Mouse (Mus musculus) MEL (cell line): Measurements from ENCODE around the gene Sult5a1. TPM values are rescaled to one million over a fixed set of nuclear protein-coding genes. Genes with fewer than 3 reads are reported as not detected.

Experiments used
- DNase-seq: peaks from one replicate; pipeline ENCODE4 v3.0.0; 2011; ENCODE audit warnings: low read depth, low spot score
- H3K27ac ChIP-seq: 2 replicates; pipeline ENCODE4 v1.5.1; 2012; ENCODE audit warnings: low read depth, mild to moderate bottlenecking, control low read depth, low read length, moderate library complexity; ENCODE audit not compliant: control insufficient read depth
- H3K27me3 ChIP-seq, 2 experiments: fragments of 150-350 bp in 1 of 2; sonication (generic) in 1 of 2; 2 replicates each; pipeline ENCODE4 v1.6.1; 2012; ENCODE audit warnings: low read length in 2 of 2, mild to moderate bottlenecking in 2 of 2, improper control_type of control experiment in 1 of 2, moderate library complexity in 1 of 2; ENCODE audit not compliant: insufficient read depth in 2 of 2, control insufficient read depth in 1 of 2
- H3K36me3 ChIP-seq, 2 experiments: 2 replicates each; pipeline ENCODE4 v1.6.1; 2012 to 2014; ENCODE audit warnings: low read length in 2 of 2, improper control_type of control experiment in 1 of 2, inconsistent platforms in 1 of 2, mild to moderate bottlenecking in 1 of 2; ENCODE audit not compliant: insufficient read depth in 2 of 2, control insufficient read depth in 1 of 2
- H3K4me1 ChIP-seq, 2 experiments: fragments of 150-350 bp in 1 of 2; sonication (generic) in 1 of 2; 2 replicates each; pipeline ENCODE4 v1.6.1; 2012; ENCODE audit warnings: low read length in 2 of 2, improper control_type of control experiment in 1 of 2, mild to moderate bottlenecking in 1 of 2; ENCODE audit not compliant: insufficient read depth in 2 of 2, control insufficient read depth in 1 of 2
- H3K4me3 ChIP-seq, 2 experiments: fragments of 150-350 bp in 1 of 2; sonication (generic) in 1 of 2; 2 replicates each; pipeline ENCODE4 v1.5.1; 2012; ENCODE audit warnings: low read depth in 2 of 2, low read length in 2 of 2, mild to moderate bottlenecking in 2 of 2, moderate library complexity in 2 of 2, control low read depth in 1 of 2, improper control_type of control experiment in 1 of 2; ENCODE audit not compliant: control insufficient read depth in 1 of 2, insufficient read depth in 1 of 2
- H3K79me2 ChIP-seq: 2 replicates; pipeline ENCODE4 v1.6.1; 2012; ENCODE audit warnings: mild to moderate bottlenecking, low read length, moderate library complexity; ENCODE audit not compliant: control insufficient read depth, poor library complexity, insufficient read depth
- H3K9ac ChIP-seq: 2 replicates; pipeline ENCODE4 v1.6.1; 2012; ENCODE audit warnings: low read depth, mild to moderate bottlenecking, control low read depth, low read length, moderate library complexity; ENCODE audit not compliant: control insufficient read depth, poor library complexity, severe bottlenecking
- H3K9me3 ChIP-seq: fragments of 150-350 bp; sonication (generic); replicated peaks from 2 replicates; pipeline ENCODE4 v1.6.1; 2012; ENCODE audit warnings: mild to moderate bottlenecking, low read length, improper control_type of control experiment, moderate library complexity; ENCODE audit not compliant: insufficient read depth
- CTCF ChIP-seq, 3 experiments: IDR thresholded peaks in 2 of 3; conservative IDR thresholded peaks in 1 of 3; 2 replicates each; pipeline ENCODE4 v1.5.1; 2011 to 2012; ENCODE audit warnings: low read length in 3 of 3, low read depth in 2 of 3, mild to moderate bottlenecking in 2 of 3, improper control_type of control experiment in 1 of 3, inconsistent platforms in 1 of 3, mixed read lengths in 1 of 3, moderate library complexity in 1 of 3; ENCODE audit not compliant: control insufficient read depth in 1 of 3, insufficient read depth in 1 of 3, poor library complexity in 1 of 3, severe bottlenecking in 1 of 3
- ELF1 ChIP-seq: IDR thresholded peaks from 2 replicates; pipeline ENCODE4 v1.6.1; 2014; ENCODE audit warnings: low read depth, mild to moderate bottlenecking, inconsistent platforms, low read length, improper control_type of control experiment, moderate library complexity
- GATA1 ChIP-seq: IDR thresholded peaks from 2 replicates; pipeline ENCODE4 v1.6.1; 2011; ENCODE audit warnings: low read depth, low read length, improper control_type of control experiment
- RAD21 ChIP-seq: IDR thresholded peaks from 2 replicates; pipeline ENCODE4 v1.6.1; 2011; ENCODE audit warnings: mild to moderate bottlenecking, low read depth, low read length, improper control_type of control experiment
- SMC3 ChIP-seq: IDR thresholded peaks from 2 replicates; pipeline ENCODE4 v1.6.1; 2011; ENCODE audit warnings: low read depth, low read length, improper control_type of control experiment
- TBP ChIP-seq: IDR thresholded peaks from 2 replicates; pipeline ENCODE4 v1.8.0; 2011; ENCODE audit warnings: low read depth, low read length, improper control_type of control experiment
- TCF12 ChIP-seq: IDR thresholded peaks from 2 replicates; pipeline ENCODE4 v1.6.1; 2014; ENCODE audit warnings: low read depth, mild to moderate bottlenecking, inconsistent platforms, low read length, improper control_type of control experiment, moderate library complexity
- UBTF ChIP-seq: IDR thresholded peaks from 2 replicates; pipeline ENCODE4 v1.6.1; 2012; ENCODE audit warnings: low read depth, mild to moderate bottlenecking, inconsistent platforms, low read length, improper control_type of control experiment, moderate library complexity, borderline replicate concordance; ENCODE audit not compliant: insufficient read depth
- ZC3H11A ChIP-seq: IDR thresholded peaks from 2 replicates; pipeline ENCODE4 v1.6.1; 2012; ENCODE audit warnings: low read depth, mild to moderate bottlenecking, inconsistent platforms, low read length, improper control_type of control experiment
- ZMIZ1 ChIP-seq: IDR thresholded peaks from 2 replicates; pipeline ENCODE4 v1.6.1; 2012; ENCODE audit warnings: low read depth, mild to moderate bottlenecking, inconsistent platforms, low read length, improper control_type of control experiment, moderate library complexity
- polyA plus RNA-seq, 2 experiments: library from polyadenylated mRNA; stranded (reverse) in 1 of 2; unstranded in 1 of 2; fragments of >175 nt in 1 of 2; fragments of >200 nt in 1 of 2; gene quantifications; 2 replicates each; pipeline versions ENCODE4 v1.2.1 to v1.2.4; 2012; ENCODE audit warnings: low replicate concordance in 2 of 2, low read depth in 1 of 2; ENCODE audit not compliant: insufficient read length in 2 of 2, insufficient read depth in 1 of 2, missing spikeins in 1 of 2
- total RNA-seq: library from RNA; depleted of rRNA; stranded (reverse); fragments of 300-350 nt; gene quantifications from 2 replicates; pipeline ENCODE4 v1.2.3, GENCODE M21; 2012

Sult5a1 gene
- total and polyA plus RNA-seq, 3 experiments: 0.15 TPM; not detected in 2

- peaks cover 13 to 15% of the 10 kb centered on the region in 2 experiments for H3K36me3 ChIP-seq
- no peaks in the 10 kb centered on the region for H3K27me3 ChIP-seq
- peaks cover 0 to 8% of the 10 kb centered on the region in 2 experiments; a peak in 1 of 4 replicates for H3K4me1 ChIP-seq
- peak; percentile 31; the same call in 1 of the 2 replicates for TF ChIP-seq SMC3
- peak in 1 of 3 experiments; percentile 37; a peak in 2 of 6 replicates for TF ChIP-seq CTCF (IDR thresholded peaks at IDR 0.05 in 2 of 3, conservative IDR thresholded peaks at IDR 0.05 in 1 of 3; ENCODE audit: control insufficient read depth in 1 of 3, insufficient read depth in 1 of 3, low read depth in 2 of 3, low read length in 3 of 3, poor library complexity in 1 of 3, severe bottlenecking in 1 of 3)
- TF ChIP-seq TBP: peak; percentile 70
- TF ChIP-seq RAD21: peak; percentile 28
- no peak for TF ChIP-seq ZMIZ1
- no peak for TF ChIP-seq GATA1
- TF ChIP-seq ZC3H11A: peak; percentile 24; the same call in 1 of the 2 replicates
- peak overlapping the region in 1 of 2 experiments; percentile 71; a peak in 2 of 4 replicates for H3K4me3 ChIP-seq
- no peaks in the 10 kb centered on the region for H3K9me3 ChIP-seq
- peaks cover 26% of the 10 kb centered on the region for H3K79me2 ChIP-seq
- DNase-seq: no peak
- H3K9ac ChIP-seq: peak overlapping the region; percentile 84
- no peak overlapping the region for H3K27ac ChIP-seq
Measured at GRCm38 (mm10) chr8:123101244-123101643, 56.9 kb downstream of the Sult5a1 start.

DNA sequence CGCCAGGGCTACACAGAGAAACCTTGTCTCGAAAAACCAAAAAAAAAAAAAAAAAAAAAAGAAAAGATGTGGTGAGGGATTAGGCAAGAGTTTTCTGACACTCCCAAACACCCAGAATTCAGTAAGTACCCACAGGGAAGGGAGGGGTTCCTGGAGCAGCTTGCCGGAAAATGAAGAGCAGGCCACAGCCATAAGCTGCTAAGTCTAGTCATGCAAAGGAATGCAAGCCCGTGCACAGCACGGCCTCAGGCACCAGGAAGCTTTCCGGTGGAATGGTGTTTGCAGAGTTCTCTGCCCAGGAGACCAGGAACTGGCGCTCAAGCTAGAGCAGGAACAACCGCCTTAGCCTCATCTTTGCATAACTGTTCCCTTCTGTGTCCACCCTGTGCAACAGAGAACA lies 57.8 kb downstream of the Sult5a1 start:
- no peak overlapping the region for H3K9ac ChIP-seq
- H3K79me2 ChIP-seq: peaks cover 26% of the 10 kb centered on the region
- H3K27me3 ChIP-seq: no peaks in the 10 kb centered on the region
- no peak overlapping the region for H3K27ac ChIP-seq
- TF ChIP-seq UBTF (no peak), TCF12 (no peak)
- no peaks in the 10 kb centered on the region for H3K9me3 ChIP-seq
- DNase-seq: no peak
- H3K36me3 ChIP-seq: peaks cover 13 to 15% of the 10 kb centered on the region in 2 experiments
- peaks cover 0 to 8% of the 10 kb centered on the region in 2 experiments; a peak in 1 of 4 replicates for H3K4me1 ChIP-seq
- no peak overlapping the region for H3K4me3 ChIP-seq

DNA sequence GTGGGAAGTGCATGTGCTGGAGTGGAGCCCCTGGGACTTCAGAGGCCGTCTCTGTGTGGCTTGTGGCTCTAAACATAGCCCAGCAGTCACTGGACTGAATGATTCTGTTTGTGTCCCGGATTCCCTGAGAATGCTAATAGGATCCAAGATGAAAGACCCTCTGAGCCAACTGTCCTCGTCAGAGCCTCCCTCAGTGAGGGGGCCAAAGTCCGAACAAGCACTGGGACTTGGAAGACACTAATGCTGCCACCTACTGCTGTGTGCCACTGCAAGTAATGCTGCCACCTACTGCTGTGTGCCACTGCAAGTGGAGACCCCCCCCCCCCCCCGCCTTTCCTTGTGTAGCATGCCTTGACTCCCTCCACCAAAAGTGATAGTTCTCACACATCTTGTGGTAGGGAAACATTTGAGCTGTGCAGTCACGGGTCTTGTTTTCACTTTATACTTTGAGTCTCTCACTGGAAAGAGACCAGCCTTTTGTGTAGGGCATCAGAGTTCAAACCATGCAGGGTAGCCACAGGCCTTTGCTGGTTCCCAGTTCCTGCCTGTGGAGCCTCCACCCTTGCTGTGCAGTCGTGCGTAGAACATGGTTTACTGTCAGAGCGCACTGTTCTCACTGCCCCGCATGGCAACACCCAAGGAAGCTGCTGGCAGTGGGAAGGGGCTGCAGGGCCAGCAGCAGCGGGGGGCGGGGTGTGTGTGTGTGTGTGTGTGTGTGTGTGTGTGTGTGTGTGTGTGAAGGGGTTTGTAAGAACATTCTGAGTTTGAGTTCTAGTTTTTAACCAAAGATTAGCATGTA lies 60.1 kb downstream of the Sult5a1 start:
- Histone ChIP-seq H3K9me3 (no peaks in the 10 kb centered on the region), H3K27me3 (no peaks in the 10 kb centered on the region), H3K4me1 (no peaks in the 10 kb centered on the region), H3K9ac (no peak overlapping the region), H3K4me3 (no peak overlapping the region), H3K27ac (no peak overlapping the region), H3K36me3 (no peaks in the 10 kb centered on the region; a peak in 1 of 4 replicates), H3K79me2 (peaks cover 11% of the 10 kb centered on the region)
- TF ChIP-seq ELF1 (no peak), SMC3 (peak; percentile 1; the same call in 1 of the 2 replicates)
- DNase-seq: no peak
